Mouse (Mus musculus) retina, postnatal 7 days (tissue): ENCODE results near the gene Thsd4.

Source experiments
- DNase-seq: peaks from one replicate; pipeline ENCODE4 v3.0.0-alpha.2; 2012; ENCODE audit warnings: low read depth, low spot score

Thsd4 gene

GRCm38 (mm10) chr9:60271940-60272339 lies 249.9 kb downstream of the Thsd4 start:
- DNase-seq, result no peak

GRCm38 (mm10) chr9:60269807-60270206 lies 252.0 kb downstream of the Thsd4 start:
- no peak for DNase-seq

- no peak for DNase-seq
Observed at GRCm38 (mm10) chr9:60267273-60267626, 254.6 kb downstream of the Thsd4 start.

DNA sequence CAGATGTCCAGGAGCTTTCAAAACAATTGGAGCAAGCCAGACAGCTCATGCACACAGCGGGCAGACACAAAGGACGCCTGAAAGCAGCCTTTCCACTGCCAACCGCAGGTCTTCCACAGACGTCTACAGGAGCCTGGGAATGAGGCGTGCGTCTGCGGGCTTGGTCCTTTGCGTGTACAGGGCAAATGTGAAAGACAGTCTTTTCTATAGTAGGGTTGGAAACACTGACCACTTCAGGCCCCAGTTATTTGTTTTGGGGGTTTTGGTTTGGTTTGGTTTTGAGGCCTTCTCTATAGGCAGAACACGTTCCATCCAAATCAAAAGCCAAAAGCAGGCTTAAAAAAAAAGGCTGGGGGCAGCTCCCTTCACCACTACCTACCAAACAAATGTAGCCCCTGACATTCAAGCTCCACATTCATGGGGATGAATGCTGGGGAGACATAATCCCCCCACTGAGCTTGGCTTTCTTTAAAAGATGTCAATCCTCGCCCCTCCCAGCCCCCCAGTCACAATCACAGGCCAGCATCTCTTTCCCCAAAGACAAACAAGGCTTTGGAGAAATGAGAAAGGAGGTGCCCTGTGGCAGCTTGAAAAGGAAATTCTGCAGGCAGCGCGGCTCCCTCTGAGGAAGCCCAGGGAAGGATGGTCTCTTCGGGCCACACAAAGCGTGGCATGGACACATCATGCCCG lies 255.1 kb downstream of the Thsd4 start:
- no peak for DNase-seq

- DNase-seq, result no peak
Observed at GRCm38 (mm10) chr9:60264586-60265325, 257.1 kb downstream of the Thsd4 start.

DNA sequence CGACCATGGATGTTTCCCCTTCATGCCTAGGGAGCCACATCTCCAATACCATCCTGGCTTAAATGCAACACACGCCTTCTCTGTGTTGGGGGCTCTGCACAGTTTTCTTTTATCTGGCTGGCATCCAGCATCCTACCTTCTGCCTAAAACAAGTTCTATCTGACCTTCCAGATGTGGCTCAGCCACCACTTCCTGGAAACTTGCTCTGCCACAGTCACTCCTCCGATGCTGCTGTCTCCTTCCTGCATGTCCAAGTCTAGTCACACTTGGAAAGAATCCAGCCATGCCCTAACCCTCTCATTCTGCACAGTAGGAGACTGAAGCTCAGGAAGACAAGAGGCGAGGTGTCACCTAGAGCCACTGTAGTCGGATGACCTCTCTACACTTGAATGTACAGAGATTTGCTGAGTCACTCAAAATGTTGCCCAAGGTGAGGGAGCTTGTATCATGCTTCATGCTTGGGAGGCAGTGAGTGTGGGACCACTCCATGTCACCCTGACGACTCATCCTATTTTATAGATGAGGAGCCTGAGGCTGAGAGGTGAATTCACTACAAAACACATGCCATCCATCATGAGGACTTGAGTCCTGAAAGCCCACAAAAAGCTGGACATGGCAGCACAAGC lies 259.2 kb downstream of the Thsd4 start:
- no peak for DNase-seq

DNA sequence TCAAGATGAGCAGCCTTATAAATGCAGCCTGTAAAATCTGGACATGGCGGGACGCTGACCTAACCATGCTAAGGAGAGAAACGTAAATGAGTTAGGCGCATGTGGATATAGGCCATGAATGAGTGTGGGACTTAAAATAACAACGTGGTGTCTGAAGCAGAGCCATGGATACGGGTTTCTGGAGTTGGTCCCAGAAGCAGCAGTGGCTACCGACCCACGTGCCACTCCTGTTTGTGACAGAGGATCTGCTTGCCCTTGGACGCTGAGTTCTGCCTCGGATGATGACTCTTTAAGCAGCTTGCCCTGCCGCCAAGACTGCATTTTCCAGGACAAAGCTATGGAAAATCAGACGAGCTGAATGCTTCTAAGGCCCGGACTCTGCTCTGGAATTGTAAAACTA lies 262.2 kb downstream of the Thsd4 start:
- no peak for DNase-seq

- no peak for DNase-seq
Observed at GRCm38 (mm10) chr9:60251765-60252164, 270.1 kb downstream of the Thsd4 start.

- DNase-seq, result no peak
Observed at GRCm38 (mm10) chr9:60250403-60250802, 271.4 kb downstream of the Thsd4 start.

- DNase-seq, result no peak
Observed at GRCm38 (mm10) chr9:60247998-60248397, 273.8 kb downstream of the Thsd4 start.

DNA sequence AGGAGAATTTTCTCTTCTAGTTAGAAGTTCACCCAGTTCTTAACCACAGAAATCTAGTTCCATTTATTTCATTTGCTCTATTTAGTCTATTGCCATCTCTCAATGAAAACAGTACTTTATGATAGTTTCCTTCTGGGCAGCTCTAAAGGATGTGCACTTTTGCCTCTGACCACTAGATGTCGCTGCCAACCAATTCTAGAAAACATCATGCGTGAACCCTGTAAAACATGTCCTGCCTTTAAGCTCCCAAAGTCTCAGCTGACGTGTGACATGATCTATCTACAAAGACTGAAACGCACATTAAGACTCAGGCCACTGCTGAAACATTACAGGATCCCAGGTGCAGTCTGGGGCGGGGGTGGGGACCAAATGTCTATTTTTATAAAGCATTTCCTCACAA lies 276.9 kb downstream of the Thsd4 start:
- DNase-seq, result peak; percentile 68

- no peak for DNase-seq
Observed at GRCm38 (mm10) chr9:60243503-60243902, 278.3 kb downstream of the Thsd4 start.

GRCm38 (mm10) chr9:60237667-60238066 lies 284.2 kb downstream of the Thsd4 start:
- DNase-seq, result peak; percentile 47

- no peak for DNase-seq
Observed at GRCm38 (mm10) chr9:60236155-60236554, 285.7 kb downstream of the Thsd4 start.

GRCm38 (mm10) chr9:60234233-60235115 lies 287.4 kb downstream of the Thsd4 start:
- no peak for DNase-seq

- no peak for DNase-seq
Observed at GRCm38 (mm10) chr9:60231981-60232881, 289.6 kb downstream of the Thsd4 start.

DNA sequence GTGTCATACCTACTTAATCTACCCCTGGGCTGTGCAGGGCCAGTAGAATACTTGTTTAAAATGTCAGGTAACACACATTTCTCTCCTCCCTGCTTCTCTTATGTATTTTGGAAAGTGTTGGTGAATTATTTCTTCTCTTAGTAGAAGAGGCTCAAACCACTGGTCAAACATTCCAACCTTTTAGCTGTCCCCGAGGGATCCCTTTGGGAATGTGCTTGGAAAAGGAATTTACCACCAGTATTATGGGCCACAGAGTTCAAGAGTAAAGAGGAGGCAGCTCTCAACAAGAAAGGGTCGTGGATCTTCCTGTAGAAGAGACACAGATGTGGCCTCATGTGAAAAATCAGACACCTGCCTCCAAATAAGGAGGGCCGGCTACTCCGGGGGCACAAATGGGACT lies 292.4 kb downstream of the Thsd4 start:
- no peak for DNase-seq

DNA sequence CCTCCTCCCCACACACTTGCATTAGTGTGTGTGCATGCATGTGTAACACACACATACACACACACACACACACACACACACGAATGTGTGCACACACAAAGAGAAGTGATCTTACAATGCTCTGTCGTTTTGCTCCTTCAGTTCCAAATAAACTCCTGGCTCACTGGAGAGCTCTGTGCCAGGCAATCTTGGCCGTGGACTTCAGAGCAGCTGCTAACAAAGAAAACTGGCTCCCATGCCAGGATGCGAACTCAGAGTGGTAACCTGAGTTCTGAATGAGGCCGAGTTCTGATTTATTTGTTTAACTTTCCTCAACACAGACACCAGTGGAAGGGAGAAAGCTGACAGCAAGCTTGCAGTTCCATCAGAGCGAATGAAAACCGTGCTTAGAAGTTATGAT lies 294.1 kb downstream of the Thsd4 start:
- no peak for DNase-seq

DNA sequence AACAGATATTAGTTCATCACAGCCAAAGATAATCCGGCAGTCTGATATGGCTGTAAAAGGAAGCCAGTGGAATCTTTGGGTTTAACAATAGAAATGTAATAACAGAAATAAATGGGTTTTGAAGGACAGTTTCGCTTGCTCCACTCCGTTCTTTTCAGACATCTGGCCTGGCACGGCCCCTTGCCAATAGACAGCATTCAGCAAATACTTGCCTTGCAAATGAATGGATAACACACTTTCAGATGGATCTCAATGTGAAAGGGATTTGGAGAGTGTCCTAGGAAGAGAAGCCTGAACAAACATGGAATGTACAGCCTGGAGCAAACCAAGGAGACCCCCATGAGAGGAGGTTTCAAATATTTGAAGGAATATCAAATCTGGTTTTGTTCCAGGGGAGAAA lies 295.2 kb downstream of the Thsd4 start:
- DNase-seq, result no peak

DNA sequence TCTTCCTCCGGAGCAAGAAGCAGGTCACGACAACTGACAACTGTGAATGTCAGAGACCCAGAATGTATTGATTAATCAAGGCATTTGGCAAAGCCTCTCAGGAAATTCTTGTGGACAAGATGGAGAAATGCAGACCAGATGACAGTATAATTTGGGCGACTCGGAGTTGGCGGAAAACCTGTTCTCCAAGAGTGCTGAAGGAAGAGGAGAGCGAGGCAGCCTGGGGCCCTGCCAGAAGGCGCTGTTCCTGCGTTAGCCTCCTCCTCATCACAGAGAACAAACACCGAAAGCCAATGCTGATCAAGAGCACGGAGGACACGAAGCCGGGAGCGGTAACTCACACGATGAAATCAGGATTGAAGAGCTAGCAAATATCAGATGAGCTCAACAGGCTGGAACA lies 295.7 kb downstream of the Thsd4 start:
- DNase-seq, result no peak

- DNase-seq, result no peak
Observed at GRCm38 (mm10) chr9:60225453-60225852, 296.4 kb downstream of the Thsd4 start.
